Mouse (Mus musculus): ENCODE measurements around the gene Gm20683.

DNA sequence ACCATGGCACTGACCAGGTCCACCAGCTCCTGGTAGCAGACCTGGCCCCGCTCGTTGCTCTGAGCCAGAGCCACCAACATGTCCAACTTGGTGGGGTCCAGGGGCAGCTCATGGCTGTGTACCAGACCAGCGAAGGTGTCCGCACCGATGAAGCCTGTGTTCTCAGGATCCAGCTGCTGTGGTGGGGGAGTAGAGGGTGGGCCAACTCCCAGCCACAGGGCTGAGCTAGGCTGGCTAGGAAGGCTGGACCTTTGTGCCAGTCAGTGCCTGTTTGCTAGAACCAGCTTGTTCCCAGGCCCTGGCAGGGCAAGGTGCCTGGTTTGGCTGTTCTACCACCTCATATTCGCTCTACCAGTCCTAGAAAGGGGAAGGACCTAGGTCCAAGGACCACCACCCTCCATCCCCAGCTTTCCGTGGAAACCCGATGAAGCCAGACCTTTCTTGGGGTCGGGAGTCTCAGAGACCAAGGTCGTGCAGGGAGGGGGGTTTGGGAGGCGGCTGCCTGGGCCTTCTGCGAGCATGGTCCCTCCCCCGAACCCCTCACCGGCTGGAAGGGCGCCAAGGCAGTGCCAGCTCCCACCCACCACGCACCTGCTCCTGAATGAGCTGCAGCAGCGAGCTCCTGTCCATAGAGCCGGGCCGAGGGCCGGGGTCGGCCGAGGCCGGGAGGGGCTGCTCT lies 5.0 kb downstream of the Gm20683 start:
- TF ChIP-seq EP300 (IDR thresholded peaks at IDR 0.05; ENCODE audit: low read depth) (no peak), CTCF (IDR thresholded peaks at IDR 0.05; ENCODE audit: low read depth) (no peak)
